Mouse (Mus musculus): Measurements from ENCODE around the gene Fbxo11. TPM values are rescaled to one million over a fixed set of nuclear protein-coding genes. Genes with fewer than 3 reads are reported as not detected.
"Not testable (repeated sequence)": the region's sequence is repeated elsewhere in the genome, so short reads cannot be mapped to it uniquely, and the experiment has no call there.

The Fbxo11 gene
- polyA plus RNA-seq, 1 experiment from 2014 or later = 16.4 TPM

DNA sequence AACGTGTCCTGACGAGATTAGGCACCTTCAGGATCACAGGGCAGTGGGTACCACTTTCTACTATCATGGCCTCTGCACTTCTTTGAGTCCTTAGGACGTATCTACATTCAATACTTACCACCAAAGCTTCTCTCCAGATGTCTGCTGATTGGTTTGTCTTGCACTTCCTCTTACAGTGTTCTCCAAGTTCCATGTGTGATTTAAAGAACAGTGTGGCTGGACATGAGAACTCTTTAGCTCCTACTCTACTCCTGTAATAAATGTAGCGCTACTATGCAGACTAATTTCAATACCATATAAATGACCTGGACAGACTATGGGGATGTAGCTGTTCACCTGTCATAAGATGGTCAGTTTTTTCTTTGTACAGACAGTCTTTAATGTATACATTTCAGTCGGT lies 24.3 kb downstream of the Fbxo11 start:
- H3K27me3 ChIP-seq = no peaks in the 10 kb centered on the region
- no peak overlapping the region for H3K4me3 ChIP-seq (replicated peaks)
- H3K36me3 ChIP-seq = 0 out of 2 replicates have a peak, but pooled peaks cover 5% of the 10 kb centered on the region
- 89% methylated on average over 5 of the region's 5 CpGs for WGBS
- H3K4me2 ChIP-seq = no peak overlapping the region
- no peak overlapping the region for H3K9ac ChIP-seq
- H3K27ac ChIP-seq = no peak overlapping the region
- peaks cover 22% of the 10 kb centered on the region for H3K4me1 ChIP-seq
- ATAC-seq (replicated peaks; ENCODE audit: low FRiP score) = no peak
- H3K9me3 ChIP-seq (replicated peaks) = no peaks in the 10 kb centered on the region

DNA sequence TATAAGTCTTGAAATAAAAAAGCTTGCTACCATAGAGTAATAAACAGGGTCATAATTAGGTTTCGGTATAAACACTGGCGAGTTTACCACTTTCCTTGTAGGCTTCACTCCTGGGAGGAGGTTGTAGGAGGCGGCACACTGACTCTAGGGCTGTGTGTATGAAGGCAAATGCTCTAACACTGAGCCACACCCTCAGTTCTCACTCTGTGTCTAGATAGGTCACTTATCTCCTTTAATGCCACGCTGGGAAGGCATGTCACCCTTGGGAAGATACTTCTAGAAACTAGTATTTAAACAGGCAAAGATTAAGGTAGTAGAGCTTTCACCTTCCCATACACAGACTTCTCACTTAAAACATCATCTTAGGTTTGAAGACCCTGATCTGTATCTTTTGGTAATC lies 30.7 kb downstream of the Fbxo11 start:
- Histone ChIP-seq H3K9me3 (replicated peaks) (no peaks in the 10 kb centered on the region), H3K27me3 (no peaks in the 10 kb centered on the region), H3K4me1 (peaks cover 25% of the 10 kb centered on the region), H3K9ac (no peak overlapping the region), H3K4me3 (replicated peaks) (no peak overlapping the region), H3K36me3 (no peaks in the 10 kb centered on the region), H3K27ac (no peak overlapping the region), H3K4me2 (no peak overlapping the region)
- 82% methylated on average over 4 of the region's 4 CpGs for WGBS
- no peak for ATAC-seq (replicated peaks; ENCODE audit: low FRiP score)

DNA sequence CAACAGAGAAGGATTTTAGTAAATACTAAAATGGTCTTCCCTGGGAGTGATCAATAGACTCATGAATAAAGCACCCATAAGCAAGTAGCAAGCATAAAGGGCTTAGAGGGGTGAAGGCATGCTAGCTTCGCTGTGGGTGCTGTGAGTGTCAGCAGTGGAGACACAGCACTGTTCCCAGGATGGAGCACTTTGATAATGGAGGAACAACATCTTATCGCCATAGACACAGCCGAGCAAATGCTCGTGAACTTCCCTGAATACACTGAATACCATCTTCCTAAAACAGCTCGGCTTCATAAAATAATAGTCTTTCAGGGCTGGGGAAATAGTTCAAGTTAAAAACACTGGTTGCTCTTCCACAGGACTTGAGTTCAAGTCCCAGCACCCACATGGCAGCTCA lies 33.3 kb downstream of the Fbxo11 start:
- WGBS = 92% methylated on average over 5 of the region's 5 CpGs
- ATAC-seq (replicated peaks; ENCODE audit: low FRiP score) = no peak

DNA sequence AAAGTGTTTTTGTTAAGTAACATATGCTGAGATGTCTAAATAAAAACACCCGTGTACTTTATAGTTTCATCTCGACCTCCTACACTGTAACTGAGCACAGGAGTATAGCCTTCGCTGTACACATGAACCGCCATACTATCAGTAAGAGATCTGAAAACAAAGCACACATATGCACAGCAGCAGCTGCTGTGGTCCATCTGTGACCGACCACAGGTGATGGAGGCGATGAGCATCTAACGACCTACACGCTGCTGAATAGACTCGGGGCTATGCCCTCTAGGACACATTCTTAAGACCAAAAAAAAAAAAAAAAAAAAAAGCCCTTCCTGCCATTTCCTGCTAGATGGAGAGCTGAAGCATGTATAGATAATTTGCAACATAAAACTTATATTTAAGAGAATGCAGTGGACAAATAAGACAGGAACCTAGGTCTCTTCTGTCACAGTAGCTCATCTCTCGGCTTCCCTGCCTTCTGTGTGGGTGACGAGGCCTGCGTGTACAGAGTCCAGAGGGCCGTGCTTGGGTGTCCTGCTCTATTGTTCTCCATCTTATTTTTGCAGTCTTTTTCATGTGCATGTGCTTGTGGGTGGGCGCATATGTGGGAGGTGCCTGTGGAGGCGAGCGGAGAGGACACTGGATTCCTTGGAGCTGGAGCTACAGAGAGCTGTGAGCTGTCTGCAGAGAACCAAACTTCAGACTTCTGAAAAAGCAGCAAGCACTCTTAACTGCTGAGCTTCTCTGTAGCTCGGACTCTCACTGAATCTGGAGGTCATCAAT lies 35.7 kb downstream of the Fbxo11 start:
- 73% methylated on average over 17 of the region's 17 CpGs for WGBS
- H3K4me3 ChIP-seq (replicated peaks) = no peak overlapping the region
- no peaks in the 10 kb centered on the region for H3K36me3 ChIP-seq
- H3K27me3 ChIP-seq = no peaks in the 10 kb centered on the region
- H3K4me2 ChIP-seq = no peak overlapping the region
- no peak for ATAC-seq (replicated peaks; ENCODE audit: low FRiP score)
- no peaks in the 10 kb centered on the region for H3K9me3 ChIP-seq (replicated peaks)
- peaks cover 27% of the 10 kb centered on the region for H3K4me1 ChIP-seq
- H3K27ac ChIP-seq = peak overlapping the region; percentile 5; the same call in 1 of the 2 replicates
- H3K9ac ChIP-seq = no peak overlapping the region

More for the DNA sequence above, 33.3 kb downstream of the Fbxo11 start:
- H3K4me2 ChIP-seq = no peak overlapping the region
- peaks cover 20% of the 10 kb centered on the region for H3K4me1 ChIP-seq
- no peak overlapping the region for H3K4me3 ChIP-seq (replicated peaks)
- H3K9me3 ChIP-seq (replicated peaks) = no peaks in the 10 kb centered on the region
- H3K27me3 ChIP-seq = no peaks in the 10 kb centered on the region
- no peak overlapping the region for H3K27ac ChIP-seq
- H3K9ac ChIP-seq = no peak overlapping the region
- H3K36me3 ChIP-seq = no peaks in the 10 kb centered on the region

DNA sequence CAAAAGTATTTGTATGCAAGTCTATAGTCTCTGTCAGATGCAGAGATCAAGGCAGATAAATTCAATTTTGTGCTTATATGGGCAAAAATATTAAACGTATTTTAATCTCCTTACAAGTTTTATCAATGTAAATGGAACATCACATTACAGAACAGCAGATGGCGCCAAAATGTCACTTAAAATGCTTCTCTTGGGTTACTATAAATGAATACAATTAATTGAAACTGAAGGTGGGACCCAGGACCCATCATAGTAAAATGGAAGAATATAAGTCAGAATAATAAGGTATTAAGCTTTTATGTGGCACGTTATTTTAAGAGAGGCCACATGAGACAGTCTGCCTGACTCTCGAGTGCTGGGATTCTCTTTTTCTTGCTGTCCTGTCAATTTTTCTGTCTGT lies 39.9 kb downstream of the Fbxo11 start:
- Histone ChIP-seq H3K9me3 (replicated peaks) (no peaks in the 10 kb centered on the region), H3K4me2 (no peak overlapping the region), H3K27ac (no peak overlapping the region), H3K4me1 (peaks cover 19% of the 10 kb centered on the region), H3K27me3 (no peaks in the 10 kb centered on the region), H3K4me3 (replicated peaks) (no peak overlapping the region), H3K9ac (no peak overlapping the region), H3K36me3 (no peaks in the 10 kb centered on the region)
- ATAC-seq (replicated peaks; ENCODE audit: low FRiP score) = no peak
- 50% methylated on average over 4 of the region's 4 CpGs for WGBS

DNA sequence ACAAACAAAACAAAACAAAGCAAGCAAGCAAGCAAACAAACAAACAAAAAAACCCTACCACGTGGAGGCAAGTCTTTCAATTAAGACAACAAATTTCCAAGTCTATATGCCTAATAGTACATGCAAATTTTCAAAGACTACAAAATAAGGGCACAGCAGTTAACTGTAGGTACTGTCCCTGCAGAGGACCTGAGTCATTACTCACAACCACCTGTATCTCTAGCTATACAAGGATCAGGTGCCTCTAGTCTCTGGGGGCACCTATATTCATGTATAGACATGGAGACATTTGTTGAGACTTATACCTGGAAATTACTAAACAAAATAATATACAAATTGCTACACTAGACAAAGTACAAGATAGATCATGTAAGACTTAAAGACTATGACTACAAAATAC lies 41.2 kb downstream of the Fbxo11 start:
- H3K27me3 ChIP-seq = no peaks in the 10 kb centered on the region
- 84% methylated on average over 1 of the region's 1 CpGs for WGBS
- H3K9ac ChIP-seq = no peak overlapping the region
- no peak overlapping the region for H3K4me2 ChIP-seq
- no peaks in the 10 kb centered on the region for H3K36me3 ChIP-seq
- no peak overlapping the region for H3K27ac ChIP-seq
- no peak for ATAC-seq (replicated peaks; ENCODE audit: low FRiP score)
- H3K4me3 ChIP-seq (replicated peaks) = no peak overlapping the region
- no peaks in the 10 kb centered on the region for H3K9me3 ChIP-seq (replicated peaks)
- H3K4me1 ChIP-seq = peaks cover 15% of the 10 kb centered on the region; the same call in 1 of the 2 replicates

DNA sequence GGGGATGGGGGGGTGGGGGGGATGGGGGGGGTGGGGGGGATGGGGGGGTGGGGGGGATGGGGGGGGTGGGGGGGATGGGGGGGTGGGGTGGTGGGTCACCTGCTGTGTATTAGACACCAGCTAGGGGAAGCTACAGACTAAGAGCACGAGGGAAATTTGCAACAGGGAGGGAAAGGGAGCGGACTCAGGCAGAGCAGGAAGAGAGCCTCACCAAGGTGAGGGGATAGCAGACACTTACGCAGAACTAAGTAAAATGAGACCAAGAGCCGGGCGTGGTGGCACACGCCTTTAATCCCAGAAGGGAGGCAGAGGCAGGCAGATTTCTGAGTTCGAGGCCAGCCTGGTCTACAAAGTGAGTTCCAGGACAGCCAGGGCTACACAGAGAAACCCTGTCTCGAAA lies 49.1 kb downstream of the Fbxo11 start:
- H3K36me3 ChIP-seq = peaks cover 45% of the 10 kb centered on the region
- H3K4me1 ChIP-seq; H3K27ac ChIP-seq; ATAC-seq (replicated peaks; ENCODE audit: low FRiP score); H3K9me3 ChIP-seq (replicated peaks); H3K9ac ChIP-seq; H3K4me2 ChIP-seq; H3K27me3 ChIP-seq; H3K4me3 ChIP-seq (replicated peaks): not testable (repeated sequence)
- WGBS = 93% methylated on average over 8 of the region's 8 CpGs

DNA sequence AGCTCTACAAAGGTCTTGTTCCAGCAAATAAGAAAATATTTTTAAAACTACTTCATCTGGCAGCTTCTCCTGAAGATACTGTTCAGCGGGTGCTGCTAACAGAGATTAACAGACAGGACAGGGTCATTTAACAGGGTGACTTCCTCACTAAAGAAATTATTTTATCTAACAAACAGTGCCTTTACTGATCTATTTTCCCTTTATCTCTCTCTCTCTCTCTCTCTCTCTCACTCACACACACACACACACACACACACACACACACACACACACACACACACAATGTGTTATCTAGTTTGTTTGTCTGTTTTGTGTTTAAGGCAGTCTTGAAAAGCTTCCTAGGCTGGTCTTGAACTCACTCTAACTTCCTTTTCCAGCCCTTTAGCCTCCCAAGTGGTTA lies 50.6 kb downstream of the Fbxo11 start:
- Histone ChIP-seq H3K4me2 (no peak overlapping the region), H3K27ac (no peak overlapping the region), H3K36me3 (peaks cover 58% of the 10 kb centered on the region), H3K9me3 (replicated peaks) (no peaks in the 10 kb centered on the region), H3K4me3 (replicated peaks) (no peak overlapping the region), H3K4me1 (0 out of 2 replicates have a peak, but pooled peaks cover 8% of the 10 kb centered on the region), H3K27me3 (no peaks in the 10 kb centered on the region), H3K9ac (no peak overlapping the region)
- ATAC-seq (replicated peaks; ENCODE audit: low FRiP score) = no peak
- 50% methylated on average over 1 of the region's 1 CpGs for WGBS

DNA sequence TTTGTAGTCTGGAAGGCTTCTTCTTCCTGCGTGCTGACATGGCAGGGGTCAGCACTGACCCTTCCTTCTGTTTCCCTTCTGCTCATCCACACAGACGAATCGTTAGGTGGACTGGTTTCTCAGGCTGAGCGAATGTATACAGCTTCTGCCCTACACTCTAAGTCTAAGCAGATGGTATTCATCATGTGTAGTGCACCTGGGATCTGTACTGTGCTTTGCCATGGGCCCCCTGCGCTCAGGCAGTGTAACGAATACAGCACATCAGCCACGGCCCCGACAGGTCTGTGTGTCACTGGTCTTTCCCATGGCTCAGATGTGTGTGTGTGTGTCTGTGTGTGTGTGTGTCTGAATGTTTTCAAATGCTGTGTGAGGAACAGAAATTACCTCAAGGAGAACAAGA lies 58.1 kb downstream of the Fbxo11 start:
- Histone ChIP-seq H3K36me3 (peaks cover 79% of the 10 kb centered on the region), H3K4me1 (no peaks in the 10 kb centered on the region), H3K27ac (no peak overlapping the region), H3K27me3 (no peaks in the 10 kb centered on the region), H3K9me3 (replicated peaks) (no peaks in the 10 kb centered on the region), H3K9ac (no peak overlapping the region), H3K4me2 (no peak overlapping the region), H3K4me3 (replicated peaks) (no peak overlapping the region)
- 71% methylated on average over 8 of the region's 8 CpGs for WGBS
- ATAC-seq (replicated peaks; ENCODE audit: low FRiP score) = no peak

DNA sequence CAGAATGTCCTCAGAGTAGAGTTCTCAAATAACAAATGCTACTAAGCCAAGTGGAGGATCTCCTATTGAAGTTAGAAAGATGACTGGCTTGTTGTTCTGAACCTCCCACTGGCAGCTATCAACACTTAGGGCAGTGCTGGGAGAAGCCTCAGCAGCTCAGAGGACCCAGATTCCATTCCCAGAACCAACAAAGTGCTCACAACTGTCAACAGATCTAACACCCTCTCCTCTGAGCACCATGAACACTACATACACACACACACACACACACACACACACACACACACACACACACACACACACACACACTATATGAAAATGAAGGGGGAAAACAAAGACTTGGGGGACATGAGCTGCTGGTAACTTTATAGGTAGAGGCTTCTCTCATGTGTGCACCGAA lies 60.2 kb downstream of the Fbxo11 start:
- H3K36me3 ChIP-seq = peaks cover 75% of the 10 kb centered on the region
- H3K27ac ChIP-seq = no peak overlapping the region
- H3K4me2 ChIP-seq = no peak overlapping the region
- no peaks in the 10 kb centered on the region for H3K9me3 ChIP-seq (replicated peaks)
- no peak for ATAC-seq (replicated peaks; ENCODE audit: low FRiP score)
- H3K27me3 ChIP-seq = no peaks in the 10 kb centered on the region
- no peak overlapping the region for H3K4me3 ChIP-seq (replicated peaks)
- no peaks in the 10 kb centered on the region for H3K4me1 ChIP-seq
- WGBS = 93% methylated on average over 1 of the region's 1 CpGs
- no peak overlapping the region for H3K9ac ChIP-seq

DNA sequence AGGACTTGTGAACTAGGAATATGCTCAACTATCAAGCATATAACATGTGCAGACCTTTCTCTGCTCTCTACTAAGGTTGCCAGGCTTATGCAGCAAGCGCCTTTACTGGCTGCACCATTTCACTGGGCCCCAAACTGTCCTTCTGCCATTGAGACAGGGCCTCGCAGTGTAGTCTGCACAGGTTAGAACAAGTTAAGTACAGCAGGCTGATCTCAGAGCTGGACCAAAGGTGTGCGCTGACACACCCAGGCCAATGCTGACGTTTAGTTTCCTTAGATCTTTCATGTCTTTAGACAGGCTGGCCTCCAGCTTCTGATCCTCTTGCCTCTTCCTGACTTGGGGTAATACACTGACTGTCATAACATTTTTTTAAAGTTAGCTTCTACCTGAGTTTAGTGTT lies 67.3 kb downstream of the Fbxo11 start:
- WGBS = 88% methylated on average over 4 of the region's 4 CpGs
- no peaks in the 10 kb centered on the region for H3K9me3 ChIP-seq (replicated peaks)
- H3K27ac ChIP-seq = no peak overlapping the region
- no peak for ATAC-seq (replicated peaks; ENCODE audit: low FRiP score)
- H3K4me2 ChIP-seq = no peak overlapping the region
- H3K27me3 ChIP-seq = no peaks in the 10 kb centered on the region
- H3K36me3 ChIP-seq = peaks cover 89% of the 10 kb centered on the region
- no peaks in the 10 kb centered on the region for H3K4me1 ChIP-seq
- H3K4me3 ChIP-seq (replicated peaks) = no peak overlapping the region
- H3K9ac ChIP-seq = no peak overlapping the region

DNA sequence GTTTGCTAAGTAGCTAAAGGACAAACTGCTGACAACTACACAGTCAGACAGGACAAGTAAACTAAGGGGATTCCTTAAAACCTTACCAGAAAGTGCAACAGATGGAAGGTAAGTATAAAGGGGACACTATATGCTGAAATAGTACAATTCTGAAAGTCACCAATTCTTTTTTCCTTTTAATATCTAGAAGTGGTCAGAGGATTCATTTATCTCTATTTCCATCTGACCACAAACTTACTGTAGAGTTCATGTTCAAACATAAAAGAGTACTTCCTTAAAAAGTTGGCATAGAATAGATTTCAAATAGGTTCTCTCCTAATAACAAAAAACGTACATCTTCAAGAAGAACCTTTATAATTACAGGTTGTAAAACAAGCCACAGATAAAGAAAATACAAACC lies 71.8 kb downstream of the Fbxo11 start:
- no peak overlapping the region for H3K9ac ChIP-seq
- 80% methylated on average over 1 of the region's 1 CpGs for WGBS
- H3K4me3 ChIP-seq (replicated peaks) = no peak overlapping the region
- H3K4me2 ChIP-seq = no peak overlapping the region
- no peak for ATAC-seq (replicated peaks; ENCODE audit: low FRiP score)
- H3K9me3 ChIP-seq (replicated peaks) = no peaks in the 10 kb centered on the region
- no peaks in the 10 kb centered on the region for H3K27me3 ChIP-seq
- no peak overlapping the region for H3K27ac ChIP-seq
- no peaks in the 10 kb centered on the region for H3K4me1 ChIP-seq
- H3K36me3 ChIP-seq = peaks cover 96% of the 10 kb centered on the region

DNA sequence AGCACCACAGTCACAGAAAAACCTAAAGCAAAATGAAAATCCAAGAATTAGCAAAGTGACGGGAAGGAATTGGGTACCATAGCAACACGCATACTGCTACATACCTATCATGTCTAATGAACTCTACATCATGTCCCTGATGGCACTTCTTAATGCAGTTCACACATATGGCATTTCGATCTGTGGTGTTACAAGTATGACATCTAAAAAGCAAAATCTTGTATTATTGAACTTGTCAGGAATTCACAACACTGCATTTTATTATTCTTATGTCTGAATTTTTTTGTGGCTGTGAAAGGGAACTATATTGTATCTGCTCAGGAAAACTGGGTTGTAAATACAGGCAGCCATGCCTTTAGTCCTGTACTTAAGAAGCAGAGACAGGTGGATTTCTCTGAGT lies 72.9 kb downstream of the Fbxo11 start:
- ATAC-seq (replicated peaks; ENCODE audit: low FRiP score) = no peak
- no peak overlapping the region for H3K4me3 ChIP-seq (replicated peaks)
- no peaks in the 10 kb centered on the region for H3K27me3 ChIP-seq
- H3K9me3 ChIP-seq (replicated peaks) = no peaks in the 10 kb centered on the region
- peaks cover 97% of the 10 kb centered on the region for H3K36me3 ChIP-seq
- no peak overlapping the region for H3K9ac ChIP-seq
- no peaks in the 10 kb centered on the region for H3K4me1 ChIP-seq
- WGBS = 85% methylated on average over 3 of the region's 3 CpGs
- H3K4me2 ChIP-seq = no peak overlapping the region
- H3K27ac ChIP-seq = no peak overlapping the region

Data from kidney, embryonic 15.5 days (tissue).